Mouse (Mus musculus) kidney, embryonic 15.5 days (tissue): ENCODE data around the gene Crtac1. TPM values are rescaled to one million over a fixed set of nuclear protein-coding genes. Genes with fewer than 3 reads are reported as not detected.
A peak's percentile ranks its signal among the peaks of the same experiment; 100 is the strongest.

Source experiments
- ATAC-seq: fragments of 200-750 bp; cut with Nextera tagmentation; replicated peaks from 2 replicates; pipeline ENCODE4 v1.8.0; 2017; ENCODE audit warnings: moderate TSS enrichment; ENCODE audit not compliant: low FRiP score
- H3K27ac ChIP-seq: fragments of 300-500 bp; sonication (generic); 2 replicates; pipeline ENCODE4 v1.5.1; 2015; ENCODE audit warnings: mild to moderate bottlenecking, inconsistent platforms
- H3K27me3 ChIP-seq: fragments of 300-500 bp; sonication (generic); 2 replicates; pipeline ENCODE4 v1.6.1; 2015; ENCODE audit warnings: inconsistent platforms
- H3K36me3 ChIP-seq: fragments of 300-500 bp; sonication (generic); 2 replicates; pipeline ENCODE4 v1.6.1; 2015; ENCODE audit warnings: inconsistent platforms
- H3K4me1 ChIP-seq: fragments of 300-500 bp; sonication (generic); 2 replicates; pipeline ENCODE4 v1.6.1; 2015; ENCODE audit warnings: inconsistent platforms
- H3K4me2 ChIP-seq: fragments of 300-500 bp; sonication (generic); 2 replicates; pipeline ENCODE4 v1.6.1; 2015; ENCODE audit warnings: moderate library complexity, mild to moderate bottlenecking, inconsistent platforms
- H3K4me3 ChIP-seq: fragments of 300-500 bp; sonication (generic); replicated peaks from 2 replicates; pipeline ENCODE4 v1.5.1; 2015; ENCODE audit warnings: mild to moderate bottlenecking, inconsistent platforms
- H3K9ac ChIP-seq: fragments of 300-500 bp; sonication (generic); 2 replicates; pipeline ENCODE4 v1.6.1; 2015; ENCODE audit warnings: mild to moderate bottlenecking, inconsistent platforms
- H3K9me3 ChIP-seq: fragments of 300-500 bp; sonication (generic); replicated peaks from 2 replicates; pipeline ENCODE4 v1.6.1; 2016; ENCODE audit warnings: inconsistent platforms
- WGBS: fragments of 180-500 bp; shearing (Covaris S2); methylation state at CpG from one replicate; pipeline ENCODE4 v1.1.7; 2015; ENCODE audit warnings: mixed read lengths; 5-methylcytosine and 5-hydroxymethylcytosine counted together
- polyA plus RNA-seq: library from polyadenylated mRNA; unstranded; fragments of >200 nt; fragmentation: Nextera tagmentation; extraction: Ambion mirVana; gene quantifications from 2 replicates; pipeline ENCODE4 v1.2.1, GENCODE M21; 2015

Gene Crtac1
- polyA plus RNA-seq, 1 experiment from 2014 or later: 7.0 TPM

DNA sequence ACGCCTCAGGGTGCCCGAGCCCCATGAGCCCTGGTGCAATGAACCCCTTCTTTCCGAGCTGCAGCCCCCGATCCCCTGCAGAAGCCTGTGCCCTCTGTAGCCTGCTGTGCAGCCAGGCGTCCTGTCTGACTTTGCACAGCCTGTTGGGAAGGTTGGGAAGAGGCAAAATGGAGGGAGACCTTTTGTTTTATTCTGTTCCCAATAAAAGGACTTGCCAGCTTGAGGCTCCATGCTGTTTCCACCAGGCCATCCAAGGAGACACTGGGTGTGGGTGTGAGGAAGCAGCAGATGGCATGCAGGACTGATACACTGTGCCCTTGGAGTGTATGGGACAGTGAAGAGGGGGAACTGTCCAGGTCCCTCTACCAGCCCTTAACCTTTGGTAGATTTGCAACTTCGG, 161.5 kb downstream of the Crtac1 start:
- Histone ChIP-seq H3K9me3 (no peaks in the 10 kb centered on the region), H3K9ac (no peak overlapping the region), H3K27me3 (peaks cover 23% of the 10 kb centered on the region), H3K36me3 (no peaks in the 10 kb centered on the region), H3K4me2 (no peak overlapping the region), H3K4me3 (no peak overlapping the region), H3K4me1 (peaks cover 4% of the 10 kb centered on the region), H3K27ac (no peak overlapping the region)
- no peak for ATAC-seq
- 50% methylated on average over 6 of the region's 6 CpGs for WGBS

GRCm38 (mm10) chr19:42268337-42268736, 163.2 kb downstream of the Crtac1 start:
- H3K4me3 ChIP-seq: no peak overlapping the region
- no peak for ATAC-seq
- no peak overlapping the region for H3K9ac ChIP-seq
- H3K9me3 ChIP-seq: no peaks in the 10 kb centered on the region
- H3K4me2 ChIP-seq: peak overlapping the region; percentile 53
- under 1% methylated on average over 19 of the region's 19 CpGs for WGBS
- H3K36me3 ChIP-seq: no peaks in the 10 kb centered on the region
- H3K27me3 ChIP-seq: peaks cover 23% of the 10 kb centered on the region
- H3K4me1 ChIP-seq: peaks cover 4% of the 10 kb centered on the region
- no peak overlapping the region for H3K27ac ChIP-seq

- H3K4me2 ChIP-seq: no peak overlapping the region
- H3K36me3 ChIP-seq: no peaks in the 10 kb centered on the region
Measured at GRCm38 (mm10) chr19:42263524-42263923, 168.1 kb downstream of the Crtac1 start.

GRCm38 (mm10) chr19:42260486-42260885, 171.1 kb downstream of the Crtac1 start:
- Histone ChIP-seq H3K27ac (no peak overlapping the region), H3K9me3 (no peaks in the 10 kb centered on the region), H3K27me3 (peaks cover 1% of the 10 kb centered on the region), H3K36me3 (no peaks in the 10 kb centered on the region), H3K9ac (no peak overlapping the region), H3K4me3 (no peak overlapping the region), H3K4me2 (no peak overlapping the region), H3K4me1 (peaks cover 5% of the 10 kb centered on the region)
- ATAC-seq: no peak
- 80% methylated on average over 8 of the region's 8 CpGs for WGBS

More at GRCm38 (mm10) chr19:42263524-42263923, 168.1 kb downstream of the Crtac1 start:
- no peak for ATAC-seq
- Histone ChIP-seq H3K9me3 (no peaks in the 10 kb centered on the region), H3K4me3 (no peak overlapping the region), H3K27ac (no peak overlapping the region), H3K27me3 (0 out of 2 replicates have a peak, but pooled peaks cover 8% of the 10 kb centered on the region), H3K4me1 (peaks cover 4% of the 10 kb centered on the region), H3K9ac (no peak overlapping the region)
- WGBS: 36% methylated on average over 3 of the region's 3 CpGs

- Histone ChIP-seq H3K4me2 (no peak overlapping the region), H3K36me3 (no peaks in the 10 kb centered on the region), H3K9ac (no peak overlapping the region), H3K27ac (no peak overlapping the region), H3K9me3 (no peaks in the 10 kb centered on the region), H3K4me3 (no peak overlapping the region), H3K27me3 (peaks cover 18% of the 10 kb centered on the region), H3K4me1 (peaks cover 8% of the 10 kb centered on the region)
- ATAC-seq: no peak
- 72% methylated on average over 5 of the region's 5 CpGs for WGBS
Measured at GRCm38 (mm10) chr19:42258596-42258995, 173.0 kb downstream of the Crtac1 start.

DNA sequence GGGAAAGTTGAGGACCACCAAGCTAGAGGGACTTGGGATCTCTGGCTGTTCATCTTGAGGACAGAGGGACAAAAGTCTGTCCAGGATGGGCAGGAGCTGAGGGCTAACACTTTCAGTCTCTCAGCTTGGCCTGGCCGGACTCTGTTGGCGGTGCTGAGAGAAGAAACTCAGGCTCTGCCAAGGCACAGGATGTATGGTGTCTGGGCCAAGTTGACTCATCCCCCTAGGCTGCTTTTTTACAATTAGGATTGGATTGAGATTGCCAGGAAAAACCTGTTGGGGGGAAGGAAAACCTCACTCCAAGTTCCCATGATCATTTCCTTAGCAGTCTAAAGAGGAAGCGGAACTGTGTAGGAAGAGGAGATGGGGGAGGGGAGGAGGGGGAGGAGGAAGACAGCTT, 173.6 kb downstream of the Crtac1 start:
- Histone ChIP-seq H3K27me3 (peaks cover 24% of the 10 kb centered on the region), H3K27ac (no peak overlapping the region), H3K36me3 (no peaks in the 10 kb centered on the region), H3K9ac (no peak overlapping the region), H3K4me2 (no peak overlapping the region), H3K4me3 (no peak overlapping the region), H3K9me3 (no peaks in the 10 kb centered on the region), H3K4me1 (peaks cover 8% of the 10 kb centered on the region)
- 82% methylated on average over 3 of the region's 3 CpGs for WGBS
- no peak for ATAC-seq

DNA sequence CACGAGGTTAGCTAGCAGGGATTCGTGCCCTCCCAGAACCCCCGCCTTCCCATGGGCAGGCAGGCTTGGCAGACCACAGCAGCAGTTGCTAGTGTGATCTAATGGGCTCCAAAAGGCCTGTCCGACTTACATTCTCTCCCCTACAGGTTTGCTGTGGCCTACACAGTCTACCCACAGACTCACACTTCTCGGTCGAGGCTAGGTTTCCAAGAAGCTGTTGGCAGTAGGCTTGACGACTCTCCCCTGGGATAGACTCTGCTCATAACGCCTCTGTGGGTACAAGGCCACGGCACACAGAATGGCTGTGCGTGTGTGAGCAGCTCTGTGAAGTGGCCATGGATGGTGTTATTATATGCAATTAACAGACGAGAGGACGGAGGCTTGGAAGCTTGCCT, 174.3 kb downstream of the Crtac1 start:
- no peak overlapping the region for H3K4me3 ChIP-seq
- 89% methylated on average over 12 of the region's 12 CpGs for WGBS
- no peak overlapping the region for H3K27ac ChIP-seq
- no peaks in the 10 kb centered on the region for H3K36me3 ChIP-seq
- no peak overlapping the region for H3K4me2 ChIP-seq
- H3K27me3 ChIP-seq: peaks cover 27% of the 10 kb centered on the region
- no peak overlapping the region for H3K9ac ChIP-seq
- H3K4me1 ChIP-seq: peaks cover 8% of the 10 kb centered on the region
- no peak for ATAC-seq
- H3K9me3 ChIP-seq: no peaks in the 10 kb centered on the region

- peaks cover 8% of the 10 kb centered on the region for H3K4me1 ChIP-seq
- WGBS: 88% methylated on average over 12 of the region's 12 CpGs
- no peak overlapping the region for H3K9ac ChIP-seq
- H3K4me2 ChIP-seq: no peak overlapping the region
- H3K27ac ChIP-seq: no peak overlapping the region
- no peak overlapping the region for H3K4me3 ChIP-seq
- no peaks in the 10 kb centered on the region for H3K36me3 ChIP-seq
- no peak for ATAC-seq
- H3K27me3 ChIP-seq: peaks cover 33% of the 10 kb centered on the region
- H3K9me3 ChIP-seq: no peaks in the 10 kb centered on the region
Measured at GRCm38 (mm10) chr19:42256611-42257240, 174.9 kb downstream of the Crtac1 start.

DNA sequence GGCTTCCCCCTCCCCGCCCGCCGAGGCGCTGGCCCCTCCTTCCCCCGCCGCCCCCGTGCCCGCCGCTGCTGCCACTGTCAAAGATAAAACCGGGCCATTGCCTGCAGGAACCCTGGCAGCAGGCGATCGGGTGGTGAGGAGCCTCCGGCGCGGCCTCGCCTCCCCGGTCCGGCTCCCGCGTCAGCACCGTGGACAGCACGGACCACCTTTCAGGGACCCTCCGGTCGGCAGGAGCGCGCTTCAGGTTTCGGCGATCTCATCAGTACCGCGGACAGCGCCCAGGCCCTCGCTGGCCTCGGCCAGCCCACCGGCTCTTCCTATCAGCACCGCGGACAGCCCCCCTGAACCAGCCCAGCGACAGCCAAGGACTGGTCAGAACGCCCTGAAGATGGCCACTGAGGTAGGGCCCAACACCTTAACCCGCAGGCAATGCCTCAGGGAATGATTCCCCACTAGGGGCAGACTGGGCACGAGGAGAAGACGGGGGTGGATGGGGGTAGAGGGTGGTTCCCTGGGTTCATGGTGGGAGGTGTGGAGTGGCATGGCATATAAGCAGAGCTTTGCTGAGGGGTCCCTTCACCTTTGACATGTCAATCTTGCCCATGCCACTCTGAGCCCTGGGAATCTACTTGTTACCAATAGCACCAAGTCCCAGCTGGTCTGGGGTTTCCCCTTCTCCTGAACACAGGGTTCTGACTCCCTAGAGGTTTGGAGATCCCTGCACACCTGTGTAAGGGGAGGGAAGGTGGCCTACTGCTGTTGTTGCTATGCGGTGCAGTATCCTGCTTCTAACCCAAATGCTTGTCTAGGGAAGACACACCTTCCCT, 175.6 kb downstream of the Crtac1 start:
- peaks cover 33% of the 10 kb centered on the region for H3K27me3 ChIP-seq
- H3K9ac ChIP-seq: no peak overlapping the region
- peak overlapping the region; percentile 41 for H3K4me3 ChIP-seq
- H3K27ac ChIP-seq: no peak overlapping the region
- H3K36me3 ChIP-seq: no peaks in the 10 kb centered on the region
- peak; percentile 97 for ATAC-seq
- H3K4me1 ChIP-seq: peaks cover 8% of the 10 kb centered on the region
- 3% methylated on average over 36 of the region's 42 CpGs for WGBS
- H3K4me2 ChIP-seq: peak overlapping the region; percentile 69
- H3K9me3 ChIP-seq: no peaks in the 10 kb centered on the region

GRCm38 (mm10) chr19:42255438-42255783, 176.2 kb downstream of the Crtac1 start:
- H3K36me3 ChIP-seq: no peaks in the 10 kb centered on the region
- ATAC-seq: peak; percentile 55
- H3K9ac ChIP-seq: no peak overlapping the region
- H3K9me3 ChIP-seq: no peaks in the 10 kb centered on the region
- no peak overlapping the region for H3K27ac ChIP-seq
- H3K4me2 ChIP-seq: peak overlapping the region; percentile 69
- H3K4me1 ChIP-seq: peaks cover 8% of the 10 kb centered on the region
- peak overlapping the region; percentile 41 for H3K4me3 ChIP-seq
- 3% methylated on average over 10 of the region's 23 CpGs for WGBS
- H3K27me3 ChIP-seq: peaks cover 33% of the 10 kb centered on the region

DNA sequence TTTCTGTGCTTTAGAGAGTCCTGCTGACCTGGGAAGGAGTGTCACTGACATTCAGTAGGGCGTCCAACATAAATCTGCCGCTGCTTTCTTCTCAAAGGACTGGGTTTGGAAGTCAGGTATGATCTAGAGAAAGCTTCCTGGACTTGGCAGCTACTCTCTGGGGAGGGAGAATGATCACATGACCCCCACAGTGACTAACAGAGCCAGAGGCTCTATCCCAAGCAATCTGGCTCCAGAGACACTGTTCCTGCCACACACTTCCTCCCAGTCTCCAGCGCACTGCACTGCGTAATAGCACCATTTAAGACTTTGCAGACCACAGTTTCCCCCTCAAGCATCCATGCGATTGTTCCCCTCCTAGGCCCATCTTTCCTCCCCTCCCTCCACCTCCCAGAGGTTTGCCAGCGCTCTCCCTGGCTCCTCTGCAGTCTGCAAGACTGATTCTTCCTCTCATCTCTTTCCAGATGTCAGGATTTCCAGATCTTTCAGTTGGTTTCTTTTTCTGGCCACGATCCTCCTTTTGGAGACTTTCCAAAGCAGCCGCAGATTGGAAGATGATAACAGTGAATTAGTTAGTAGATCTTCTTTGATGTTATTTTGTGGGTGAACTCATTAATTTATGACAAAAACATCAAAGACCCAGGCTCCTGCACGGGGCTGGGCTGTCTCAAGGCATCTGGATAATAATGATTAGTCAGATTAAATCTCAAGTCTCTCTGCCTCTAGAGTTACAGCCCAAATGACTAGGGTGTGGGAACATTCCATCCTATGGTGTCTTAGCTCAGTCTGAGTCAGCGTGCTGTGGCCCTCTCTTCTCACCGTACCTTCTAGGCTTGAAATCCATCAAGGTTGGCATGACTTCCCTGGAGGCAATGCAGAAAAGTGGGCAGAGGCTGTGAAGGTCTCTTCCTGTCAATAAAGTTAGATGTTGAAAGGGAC, 181.3 kb downstream of the Crtac1 start:
- H3K9ac ChIP-seq: no peak overlapping the region
- no peaks in the 10 kb centered on the region for H3K36me3 ChIP-seq
- no peak overlapping the region for H3K27ac ChIP-seq
- H3K4me1 ChIP-seq: peaks cover under 1% of the 10 kb centered on the region
- ATAC-seq: no peak
- peaks cover 29% of the 10 kb centered on the region for H3K27me3 ChIP-seq
- 56% methylated on average over 11 of the region's 11 CpGs for WGBS
- no peak overlapping the region for H3K4me2 ChIP-seq
- no peak overlapping the region for H3K4me3 ChIP-seq
- H3K9me3 ChIP-seq: no peaks in the 10 kb centered on the region

DNA sequence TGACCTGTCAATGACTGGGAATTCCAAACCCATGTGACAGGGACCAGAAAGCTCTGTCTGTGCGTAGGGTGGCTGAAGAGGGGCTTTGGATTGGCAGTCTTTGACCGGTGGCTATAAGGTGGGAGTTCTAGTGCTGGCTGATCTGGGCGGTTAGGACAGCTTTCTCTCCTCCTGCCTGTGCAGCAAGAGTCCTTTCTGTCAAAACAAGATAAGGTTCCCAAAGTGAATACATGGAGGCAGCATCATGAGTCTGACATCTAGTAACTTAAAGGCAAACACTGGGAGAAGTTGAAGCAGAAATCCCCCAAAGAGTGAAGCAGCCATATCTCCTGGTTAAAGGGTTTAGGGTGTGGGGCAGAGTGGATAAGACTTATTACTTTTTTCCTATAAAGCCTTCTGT, 184.1 kb downstream of the Crtac1 start, which contains the start of gene Golga7b:
Gene Golga7b (plus strand): TSS at position 56 of the 400 bp plus-strand sequence.
- WGBS: 79% methylated on average over 3 of the region's 3 CpGs
- Histone ChIP-seq H3K9me3 (no peaks in the 10 kb centered on the region), H3K27ac (no peak within 1 kb of the TSS), H3K4me1 (no peaks in the 10 kb centered on the region), H3K36me3 (no peaks in the 10 kb centered on the region), H3K4me2 (no peak within 1 kb of the TSS), H3K9ac (no peak within 1 kb of the TSS), H3K27me3 (peaks cover 7% of the 10 kb centered on the region), H3K4me3 (no peak within 1 kb of the TSS)
- ATAC-seq: no peak
